Mouse (Mus musculus): ENCODE measurements around the gene Ambp.

Ambp gene

GRCm38 (mm10) chr4:63154699-63155098, at the start of gene Ambp:
TSS of gene Ambp (minus strand) at chr4:63154799.
- in situ Hi-C loops (cut with MboI, MseI): loop anchor here in 1 of 2 experiments (5.0 kb wide), 1 partner anchor 293 kb away; no protein-coding TSS in a partner anchor

- in situ Hi-C loops (cut with MboI, MseI): no loop called here
Measured at GRCm38 (mm10) chr4:63203874-63204273, 49.3 kb upstream of the Ambp start.

- in situ Hi-C loops (cut with MboI, MseI): no loop called here
Measured at GRCm38 (mm10) chr4:63199366-63199765, 44.8 kb upstream of the Ambp start.

GRCm38 (mm10) chr4:63194366-63194765, 39.8 kb upstream of the Ambp start:
- in situ Hi-C loops (cut with MboI, MseI): no loop called here

- in situ Hi-C loops (cut with MboI, MseI): no loop called here
Measured at GRCm38 (mm10) chr4:63191641-63192040, 37.0 kb upstream of the Ambp start.

GRCm38 (mm10) chr4:63186281-63186870, 31.8 kb upstream of the Ambp start:
- in situ Hi-C loops (cut with MboI, MseI): no loop called here

GRCm38 (mm10) chr4:63181556-63181955, 27.0 kb upstream of the Ambp start:
- in situ Hi-C loops (cut with MboI, MseI): no loop called here

GRCm38 (mm10) chr4:63171969-63172685, 17.5 kb upstream of the Ambp start, which contains the start of gene Kif12:
TSS of gene Kif12 (minus strand) at chr4:63172131.
- in situ Hi-C loops (cut with MboI, MseI): no loop called here

- in situ Hi-C loops (cut with MboI, MseI): no loop called here
Measured at GRCm38 (mm10) chr4:63171122-63171521, 16.5 kb upstream of the Ambp start.

- in situ Hi-C loops (cut with MboI, MseI): no loop called here
Measured at GRCm38 (mm10) chr4:63170061-63170460, 15.5 kb upstream of the Ambp start.

GRCm38 (mm10) chr4:63166323-63166722, 11.7 kb upstream of the Ambp start:
- in situ Hi-C loops (cut with MboI, MseI): loop anchor here (5.0 kb wide), 2 partner anchors 141 to 151 kb away; no protein-coding TSS in a partner anchor

- in situ Hi-C loops (cut with MboI, MseI): loop anchor here (5.0 kb wide), 2 partner anchors 142 to 152 kb away; no protein-coding TSS in a partner anchor
Measured at GRCm38 (mm10) chr4:63165636-63166035, 11.0 kb upstream of the Ambp start.

GRCm38 (mm10) chr4:63158961-63159592, 4.5 kb upstream of the Ambp start:
- in situ Hi-C loops (cut with MboI, MseI): no loop called here

- in situ Hi-C loops (cut with MboI, MseI): no loop called here
Measured at GRCm38 (mm10) chr4:63158192-63158591, 3.6 kb upstream of the Ambp start.

- in situ Hi-C loops (cut with MboI, MseI): no loop called here
Measured at GRCm38 (mm10) chr4:63156726-63157634, 2.4 kb upstream of the Ambp start.

GRCm38 (mm10) chr4:63155596-63155995, 997 bp upstream of the Ambp start:
- in situ Hi-C loops (cut with MboI, MseI): no loop called here

- in situ Hi-C loops (cut with MboI, MseI): loop anchor here in 1 of 2 experiments (5.0 kb wide), 1 partner anchor 293 kb away; no protein-coding TSS in a partner anchor
Measured at GRCm38 (mm10) chr4:63154028-63154427, 571 bp downstream of the Ambp start.

GRCm38 (mm10) chr4:63151127-63151526, 3.5 kb downstream of the Ambp start:
- in situ Hi-C loops (cut with MboI, MseI): loop anchor here in 1 of 2 experiments (5.0 kb wide), 1 partner anchor 296 kb away; no protein-coding TSS in a partner anchor

GRCm38 (mm10) chr4:63147268-63147667, 7.3 kb downstream of the Ambp start:
- in situ Hi-C loops (cut with MboI, MseI): no loop called here

- in situ Hi-C loops (cut with MboI, MseI): no loop called here
Measured at GRCm38 (mm10) chr4:63129891-63130624, 24.5 kb downstream of the Ambp start.
